Comparison of ENCODE assay signal across 11 mouse cellular contexts in genomic region chr12:82335095-82335494, GRCm38 (mm10).
DNase-seq lines count a peak whose midpoint lies in the region; ATAC-seq and TF ChIP-seq lines count a peak whose summit lies in the region.
"Had no signal": no experiment of that assay in that cellular context is flagged by ENCODE, and none has a peak within 500 bp of the region (broad histone marks: within the 10 kb centered on the region; RNA-seq: fewer than 3 reads in every experiment).

No protein-coding gene starts in this region.

- peaks cover 44% of the 10 kb centered on the region for H3K4me1 ChIP-seq in midbrain, embryonic 10.5 days
- peaks cover 20% of the 10 kb centered on the region for H3K4me1 ChIP-seq in midbrain, embryonic 11.5 days (ENCODE audit: control insufficient read depth, insufficient read depth, low read length)
- H3K4me1 ChIP-seq in hindbrain, postnatal 0 days (ENCODE audit: insufficient read depth, low read length), result peaks cover 5% of the 10 kb centered on the region

- peak overlapping the region; percentile 29 for H3K27ac ChIP-seq in midbrain, embryonic 10.5 days (replicated peaks)
- H3K27ac ChIP-seq in midbrain, embryonic 11.5 days (ENCODE audit: low read depth, low read length), result no peak overlapping the region
- H3K27ac ChIP-seq in hindbrain, postnatal 0 days, result peak overlapping the region; percentile 32; the same call in 1 of the 2 replicates

- H3K9ac ChIP-seq in midbrain, embryonic 11.5 days (ENCODE audit: low read length), result no peak overlapping the region
- no peak overlapping the region for H3K9ac ChIP-seq in hindbrain, postnatal 0 days (replicated peaks; ENCODE audit: low read length)

- peak; percentile 35 for DNase-seq in embryo, embryonic 10 days (ENCODE audit: low spot score)
- DNase-seq in embryo, embryonic 9.5 days (ENCODE audit: extremely low spot score), result no peak
- no peak for DNase-seq in midbrain, embryonic 10.5 days (ENCODE audit: low spot score)
- DNase-seq in midbrain, embryonic 11.5 days (ENCODE audit: low spot score, missing footprints), result no peak
- peak; percentile 42 for DNase-seq in hindbrain, postnatal 0 days (ENCODE audit: low spot score)
- no peak for DNase-seq in adrenal gland, adult 8-10 months
- DNase-seq in testis, postnatal 10 days (ENCODE audit: low spot score), result no peak
- DNase-seq: heart, postnatal 36 days; lung, adult 18-20 months had no signal

- ATAC-seq in midbrain, embryonic 11.5 days (ENCODE audit: low FRiP score), result no peak; the same call in 1 of the 2 replicates
- ATAC-seq in hindbrain, postnatal 0 days, result no peak; the same call in 1 of the 2 replicates
- ATAC-seq in CD4-positive, CD25-positive, alpha-beta regulatory T cell, adult 4 months, result no peak

- no peak overlapping the region for H3K4me2 ChIP-seq in midbrain, embryonic 11.5 days
- H3K4me2 ChIP-seq in hindbrain, postnatal 0 days (ENCODE audit: low read depth, low read length), result no peak overlapping the region

- 10% methylated on average over 1 of the region's 1 CpGs for WGBS in midbrain, embryonic 10.5 days
- WGBS in midbrain, embryonic 11.5 days, result 14% methylated on average over 1 of the region's 1 CpGs
- 8% methylated on average over 1 of the region's 1 CpGs for WGBS in hindbrain, postnatal 0 days

- H3K36me3 ChIP-seq in midbrain, embryonic 10.5 days, result peaks cover 4% of the 10 kb centered on the region; the same call in 1 of the 2 replicates
- no peaks in the 10 kb centered on the region for H3K36me3 ChIP-seq in midbrain, embryonic 11.5 days (ENCODE audit: control insufficient read depth, insufficient read depth, low read length)
- H3K36me3 ChIP-seq in hindbrain, postnatal 0 days (ENCODE audit: insufficient read depth, low read length), result no peaks in the 10 kb centered on the region

- TF ChIP-seq CTCF in hindbrain, postnatal 0 days (IDR thresholded peaks at IDR 0.05; ENCODE audit: low read depth), result no peak

- H3K9me3 ChIP-seq in midbrain, embryonic 10.5 days (replicated peaks), result no peaks in the 10 kb centered on the region
- H3K9me3 ChIP-seq in midbrain, embryonic 11.5 days (ENCODE audit: control insufficient read depth, low read length), result no peaks in the 10 kb centered on the region
- H3K9me3 ChIP-seq in hindbrain, postnatal 0 days (ENCODE audit: low read length), result no peaks in the 10 kb centered on the region

- no peak overlapping the region for H3K4me3 ChIP-seq in midbrain, embryonic 10.5 days
- H3K4me3 ChIP-seq in midbrain, embryonic 11.5 days (ENCODE audit: low read depth, low read length), result no peak overlapping the region
- no peak overlapping the region for H3K4me3 ChIP-seq in hindbrain, postnatal 0 days (ENCODE audit: low read length)
- H3K4me3 ChIP-seq: myocyte had no signal

- no peaks in the 10 kb centered on the region for H3K27me3 ChIP-seq in midbrain, embryonic 10.5 days (ENCODE audit: low read depth, poor library complexity, severe bottlenecking)
- H3K27me3 ChIP-seq in midbrain, embryonic 11.5 days (ENCODE audit: control insufficient read depth, insufficient read depth, low read length), result no peaks in the 10 kb centered on the region
- H3K27me3 ChIP-seq in hindbrain, postnatal 0 days (ENCODE audit: insufficient read depth, low read length), result no peaks in the 10 kb centered on the region

Comparison
In these comparisons a context has a peak if more than half of its experiments do, and no peak if none do; other contexts are left out.
1. DNase-seq: peak in embryo, embryonic 10 days (single experiment) and hindbrain, postnatal 0 days (single experiment); none in embryo, embryonic 9.5 days (single experiment), midbrain, embryonic 10.5 days (single experiment), midbrain, embryonic 11.5 days (single experiment), adrenal gland, adult 8-10 months (single experiment) and testis, postnatal 10 days (single experiment).